Mouse (Mus musculus) left cerebral cortex, adult 9 months (tissue): ENCODE data around the gene Il11.
"Not testable (repeated sequence)": the region's sequence is repeated elsewhere in the genome, so short reads cannot be mapped to it uniquely, and the experiment has no call there.

Experiments
- DNase-seq, 2 experiments: peaks; one replicate each; pipeline ENCODE4 v3.0.0; 2022; ENCODE audit warnings: low spot score in 2 of 2

Gene Il11

DNA sequence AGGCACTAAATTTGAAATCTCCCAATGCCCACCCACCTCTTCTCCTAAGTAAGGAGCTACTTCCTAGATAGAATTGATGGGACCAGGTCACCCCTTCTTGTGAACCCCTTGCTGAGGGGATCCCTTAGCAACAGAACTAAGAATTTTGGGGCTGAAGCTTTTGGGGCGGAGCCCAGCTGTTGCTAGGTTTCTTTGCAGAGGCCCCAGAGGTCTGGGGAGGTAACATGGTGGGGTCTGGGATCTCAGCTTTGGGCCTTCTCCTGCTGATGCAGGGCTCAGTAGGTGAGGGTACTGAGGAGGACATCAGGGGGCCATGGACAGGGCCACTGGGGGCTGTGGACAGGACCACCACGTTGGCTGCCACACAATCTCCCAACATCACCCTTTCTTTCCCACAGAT lies at the start of gene Il11, which contains the start of gene Tmem190:
Gene Il11, minus strand, starts transcription at position 101 of the 400 bp plus-strand sequence.
Gene Tmem190, plus strand, starts transcription at position 179 of the 400 bp plus-strand sequence.
- no peak for DNase-seq

GRCm38 (mm10) chr7:4830476-4830875 lies 47.8 kb upstream of the Il11 start:
- DNase-seq: no peak

DNA sequence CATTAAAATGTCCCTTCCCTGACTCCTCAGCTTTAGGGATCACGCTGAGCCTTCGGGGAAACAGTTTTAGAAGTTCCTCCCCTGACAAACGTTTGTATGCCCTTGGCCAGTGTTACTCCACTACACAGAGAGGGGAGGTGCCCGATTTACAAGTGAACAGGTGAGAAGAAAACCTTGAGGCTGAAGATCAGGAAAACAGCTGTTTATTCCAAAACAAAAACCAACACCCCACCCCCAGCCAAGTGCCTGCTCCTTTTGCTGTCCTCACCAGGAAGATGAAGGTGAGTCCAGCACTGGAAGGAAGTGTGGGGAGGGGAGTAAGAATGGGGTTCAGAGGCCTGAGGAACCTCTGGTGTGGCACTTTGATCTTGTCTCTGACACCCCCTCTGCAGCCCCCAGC lies 42.7 kb upstream of the Il11 start:
- no peak for DNase-seq

DNA sequence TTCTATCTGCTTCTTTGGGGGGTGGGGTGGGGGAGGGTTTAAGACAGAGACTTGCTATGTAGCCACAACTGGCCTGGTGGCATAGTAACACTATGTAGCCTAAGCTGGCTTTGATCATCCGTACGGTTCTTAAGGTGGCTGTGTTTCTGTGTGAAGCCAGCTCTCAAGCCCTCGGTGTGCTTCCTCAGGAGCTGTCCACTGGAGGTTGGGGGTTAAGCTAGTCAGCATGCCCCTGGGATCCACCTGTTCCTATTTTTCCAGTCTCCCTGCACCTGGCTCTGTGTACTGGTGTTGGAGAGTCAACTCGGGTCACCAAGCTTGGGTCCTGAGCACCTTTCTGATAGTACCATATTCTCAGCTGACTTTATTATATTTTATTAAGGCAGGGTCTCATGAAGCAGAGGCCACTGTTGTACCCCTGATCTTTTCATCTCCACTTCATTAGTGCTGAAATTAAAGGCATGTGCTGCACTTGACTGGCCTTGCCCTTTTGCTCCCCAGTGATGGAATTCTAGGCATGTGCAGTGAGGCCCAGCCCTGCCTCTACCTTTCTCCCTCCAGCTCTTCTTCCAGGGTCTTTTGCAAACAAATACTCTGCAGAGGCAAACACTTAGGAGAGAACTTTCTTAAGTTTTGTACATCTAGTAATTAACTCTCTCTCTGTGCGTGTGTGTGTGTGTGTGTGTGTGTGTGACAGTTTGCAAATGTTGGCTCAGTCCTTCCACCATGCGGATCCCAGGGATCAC lies 39.7 kb upstream of the Il11 start:
- no peak for DNase-seq

DNA sequence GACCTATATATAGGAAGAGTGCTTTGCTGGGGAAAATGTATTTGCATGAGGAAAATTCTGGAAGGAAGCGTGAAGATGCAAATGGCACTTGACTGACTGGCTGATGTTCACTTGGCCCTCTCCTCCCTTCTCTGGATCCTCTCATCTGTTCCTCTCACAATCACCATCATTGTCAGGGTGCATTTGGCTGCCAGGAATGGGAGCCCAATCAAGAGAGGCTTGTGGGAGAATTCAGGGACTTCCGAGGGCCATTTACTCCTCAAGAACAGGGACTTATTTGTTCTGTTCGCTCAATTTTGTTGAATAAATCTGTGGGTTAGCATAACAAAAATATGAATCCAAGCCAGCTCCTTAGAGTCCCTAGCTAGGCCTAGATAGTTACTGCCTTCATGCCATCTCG lies 39.0 kb upstream of the Il11 start:
- DNase-seq: peak in 1 of 2 experiments; percentile 55

DNA sequence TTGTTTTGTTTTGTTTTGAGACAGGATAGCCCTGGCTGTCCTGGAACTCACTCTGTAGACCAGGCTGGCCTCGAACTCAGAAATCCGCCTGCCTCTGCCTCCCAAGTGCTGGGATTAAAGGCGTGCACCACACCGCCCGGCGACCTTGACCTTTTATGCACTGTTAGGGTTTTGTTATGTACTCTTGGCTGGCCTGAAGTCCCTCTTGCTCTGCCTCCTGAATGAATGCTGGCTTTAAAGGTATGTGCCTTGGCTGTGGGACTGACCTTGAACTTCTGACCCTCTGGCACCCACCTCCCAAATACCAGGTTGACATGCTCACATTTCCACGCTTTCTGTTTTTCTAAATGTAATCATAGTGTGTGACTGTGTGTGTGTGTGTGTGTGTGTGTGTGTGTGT lies 38.3 kb upstream of the Il11 start:
- not testable (repeated sequence) for DNase-seq

GRCm38 (mm10) chr7:4816559-4816958 lies 33.9 kb upstream of the Il11 start:
- DNase-seq: no peak

DNA sequence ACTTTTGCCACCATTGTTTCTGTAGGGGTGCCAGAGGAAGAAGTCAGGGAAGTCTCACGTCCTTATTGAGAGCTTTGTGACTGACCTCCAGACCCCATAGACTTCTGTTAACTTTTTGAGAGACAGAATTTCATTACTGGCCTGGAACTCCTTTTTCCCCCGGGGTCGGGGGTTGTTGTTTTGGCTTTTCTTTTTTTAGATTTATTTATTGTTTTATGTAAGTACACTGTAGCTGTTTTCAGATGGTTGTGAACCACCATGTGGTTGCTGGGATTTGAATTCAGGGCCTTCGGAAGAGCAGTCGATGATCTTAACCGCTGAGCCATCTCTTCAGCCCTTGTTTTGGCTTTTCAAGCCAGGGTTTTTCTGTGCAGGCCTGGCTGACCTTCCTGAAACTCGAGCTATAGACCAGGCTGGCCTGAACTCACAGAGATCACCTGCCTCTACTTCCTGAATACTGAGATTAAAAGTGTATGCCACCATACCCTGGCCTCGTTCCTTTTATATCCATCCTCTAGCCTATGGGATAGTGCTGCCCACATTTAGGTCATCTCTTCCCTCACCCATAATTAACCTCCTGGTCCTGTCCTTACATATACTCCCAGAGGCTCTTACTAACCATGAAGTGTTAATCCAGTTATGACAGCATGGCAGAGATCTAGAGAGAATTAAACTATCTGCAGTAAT lies 30.6 kb upstream of the Il11 start:
- DNase-seq: no peak

GRCm38 (mm10) chr7:4812303-4813104 lies 29.8 kb upstream of the Il11 start, which contains the start of gene Ube2s:
TSS of gene Ube2s (minus strand) at chr7:4812590.
- peak; percentile 99 for DNase-seq

- no peak for DNase-seq
Measured at GRCm38 (mm10) chr7:4811842-4812302, 29.2 kb upstream of the Il11 start.

DNA sequence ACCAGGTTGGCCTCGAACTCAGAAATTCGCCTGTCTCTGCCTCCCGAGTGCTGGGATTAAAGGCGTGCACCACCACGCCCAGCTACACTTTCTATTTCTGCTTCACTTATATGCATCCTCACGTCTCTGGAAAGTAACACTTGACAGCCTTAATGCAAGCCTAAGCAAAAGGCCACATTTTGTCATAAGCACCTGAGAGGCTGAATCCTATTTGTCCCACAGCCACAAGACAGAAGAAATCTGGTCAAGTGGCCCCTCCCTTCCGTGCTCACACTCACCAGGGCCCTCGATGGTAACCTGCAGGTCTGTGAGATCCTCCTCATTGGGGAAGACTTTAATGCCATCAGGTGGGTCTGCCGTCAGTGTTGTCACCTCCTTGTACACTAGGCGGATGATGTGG lies 28.5 kb upstream of the Il11 start:
- not testable (repeated sequence) for DNase-seq

GRCm38 (mm10) chr7:4806716-4807115 lies 24.1 kb upstream of the Il11 start:
- peak in 1 of 2 experiments; percentile 42 for DNase-seq

DNA sequence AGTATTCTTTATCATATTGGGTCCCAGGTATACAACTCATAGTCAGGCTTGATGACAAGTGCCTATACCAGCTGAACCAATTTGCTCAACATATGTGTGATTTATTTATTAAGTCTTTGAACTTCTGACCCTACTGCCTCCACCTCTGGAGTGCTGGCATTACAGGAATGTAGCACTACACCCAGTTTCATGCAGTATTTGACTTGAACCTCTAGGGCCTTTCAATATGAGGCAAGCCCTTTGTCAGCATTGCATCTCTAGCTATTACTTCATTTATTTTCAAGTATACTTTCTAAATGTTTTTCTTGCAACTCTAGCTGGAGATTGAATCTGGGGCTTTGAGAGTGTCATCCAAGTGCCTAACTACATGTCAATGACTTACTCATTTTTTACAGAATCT lies 19.6 kb upstream of the Il11 start:
- no peak for DNase-seq

GRCm38 (mm10) chr7:4795767-4796433 lies 13.2 kb upstream of the Il11 start:
- peak in 1 of 2 experiments; percentile 26 for DNase-seq

GRCm38 (mm10) chr7:4794631-4795168 lies 12.0 kb upstream of the Il11 start:
- no peak for DNase-seq

GRCm38 (mm10) chr7:4793674-4794073 lies 11.0 kb upstream of the Il11 start:
- no peak for DNase-seq

DNA sequence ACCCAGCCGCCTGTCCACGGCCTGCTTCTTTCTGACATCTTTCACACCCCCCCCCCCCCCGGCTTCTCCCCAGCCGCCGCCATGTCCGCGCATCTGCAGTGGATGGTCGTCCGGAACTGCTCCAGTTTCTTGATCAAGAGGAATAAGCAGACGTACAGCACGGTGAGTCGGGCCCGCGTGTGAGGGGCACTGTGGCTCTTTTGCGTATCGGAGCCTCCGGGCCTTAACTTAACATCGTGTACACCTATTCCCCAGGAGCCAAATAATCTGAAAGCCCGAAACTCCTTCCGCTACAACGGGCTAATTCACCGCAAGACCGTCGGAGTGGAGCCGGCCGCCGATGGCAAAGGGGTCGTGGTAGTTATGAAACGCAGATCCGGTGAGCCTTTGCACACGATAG lies 10.6 kb upstream of the Il11 start:
- DNase-seq: not testable (repeated sequence)

GRCm38 (mm10) chr7:4792278-4793212 lies 9.9 kb upstream of the Il11 start, which contains the start of gene Rpl28:
TSS of gene Rpl28 (plus strand) at chr7:4792874.
- peak; percentile 90 to 97 for DNase-seq

GRCm38 (mm10) chr7:4789436-4789935 lies 6.8 kb upstream of the Il11 start, which contains the start of gene Tmem238:
TSS of gene Tmem238 (minus strand) at chr7:4789656.
- no peak for DNase-seq
